Mouse (Mus musculus) bone marrow, adult 2 months (tissue): ENCODE results near the gene Gm10300. TPM values are rescaled to one million over a fixed set of nuclear protein-coding genes. Genes with fewer than 3 reads are reported as not detected.

Experiments
- H3K27ac ChIP-seq: fragments of 200-500 bp; 2 replicates; pipeline ENCODE4 v1.5.1; 2012; ENCODE audit warnings: low read depth, mild to moderate bottlenecking, control low read depth, inconsistent platforms, low read length; ENCODE audit not compliant: control insufficient read depth, poor library complexity, insufficient read depth
- H3K4me1 ChIP-seq: fragments of 200-500 bp; 2 replicates; pipeline ENCODE4 v1.6.1; 2011; ENCODE audit warnings: low read length; ENCODE audit not compliant: control insufficient read depth, insufficient read depth
- H3K4me3 ChIP-seq: fragments of 200-500 bp; replicated peaks from 2 replicates; pipeline ENCODE3; 2011; ENCODE audit warnings: mild to moderate bottlenecking, low read depth, low read length, control low read depth; ENCODE audit not compliant: control insufficient read depth
- CTCF ChIP-seq: fragments of 200-500 bp; IDR thresholded peaks from 2 replicates; pipeline ENCODE4 v1.5.1; 2011; ENCODE audit warnings: low read length, control low read depth; ENCODE audit not compliant: control insufficient read depth, insufficient read depth
- POLR2A ChIP-seq: fragments of 200-500 bp; IDR thresholded peaks from 2 replicates; pipeline ENCODE4 v1.6.1; 2011; ENCODE audit warnings: low read depth, mild to moderate bottlenecking, control low read depth, low read length, borderline replicate concordance; ENCODE audit not compliant: control insufficient read depth
- WGBS: fragments of 180-500 bp; shearing (Covaris S2); methylation state at CpG from one replicate; pipeline ENCODE4 v1.1.7; 2018; 5-methylcytosine and 5-hydroxymethylcytosine counted together
- polyA plus RNA-seq: library from polyadenylated mRNA; stranded (reverse); fragments of >200 nt; gene quantifications from 2 replicates; pipeline ENCODE4 v1.2.4, GENCODE M21; 2011; ENCODE audit warnings: low replicate concordance; ENCODE audit not compliant: missing spikeins, insufficient read depth, insufficient read length

Gene Gm10300
- polyA plus RNA-seq, 1 experiment, result 0.65 TPM

GRCm38 (mm10) chr4:132034242-132034641, 40.3 kb upstream of the Gm10300 start:
- no peak overlapping the region for H3K4me3 ChIP-seq
- peaks cover 1% of the 10 kb centered on the region; the same call in 1 of the 2 replicates for H3K4me1 ChIP-seq
- WGBS, result 92% methylated on average over 2 of the region's 2 CpGs
- no peak overlapping the region for H3K27ac ChIP-seq
- no peak for TF ChIP-seq POLR2A
- no peak for TF ChIP-seq CTCF

DNA sequence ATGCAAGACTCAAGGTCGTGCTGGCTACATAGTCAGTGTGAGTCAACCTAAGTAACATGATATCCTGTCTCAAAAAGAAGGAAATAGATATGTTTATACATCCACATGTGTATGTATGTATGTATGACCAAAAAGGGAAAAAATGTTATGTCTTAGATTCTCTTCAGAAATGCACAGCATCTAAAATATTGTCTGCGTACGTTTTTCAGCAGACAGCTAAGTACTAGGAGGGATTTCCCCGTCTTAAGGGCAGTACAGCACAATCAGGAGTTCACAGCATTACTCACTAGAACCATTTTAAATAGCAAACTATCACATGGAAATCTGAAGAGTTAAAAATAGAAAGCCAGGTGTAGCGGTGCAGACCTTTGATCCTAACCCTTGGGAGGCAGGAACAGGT, 37.4 kb upstream of the Gm10300 start:
- TF ChIP-seq POLR2A (no peak), CTCF (no peak)
- Histone ChIP-seq H3K27ac (no peak overlapping the region), H3K4me1 (peaks cover 6% of the 10 kb centered on the region; the same call in 1 of the 2 replicates), H3K4me3 (no peak overlapping the region)
- 80% methylated on average over 5 of the region's 5 CpGs for WGBS

DNA sequence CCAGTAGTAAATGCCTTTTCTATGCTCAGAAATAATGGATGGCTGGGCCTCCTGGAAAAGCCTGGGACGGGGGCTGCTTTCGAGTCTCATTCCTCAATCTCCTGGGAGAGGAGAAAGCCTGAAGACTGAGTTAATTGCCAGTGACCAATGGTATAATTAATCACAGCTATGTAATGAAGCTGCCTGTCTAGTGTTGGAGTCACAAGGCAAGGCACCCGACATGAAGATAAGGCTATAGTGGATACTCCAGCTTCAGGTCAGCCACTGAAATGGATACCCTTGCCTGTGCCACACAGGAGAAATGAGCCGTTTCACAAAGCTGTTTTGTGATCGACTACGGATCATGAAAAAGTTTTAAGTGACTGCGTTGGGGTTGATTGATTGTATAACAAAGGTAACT, 36.5 kb upstream of the Gm10300 start:
- TF ChIP-seq POLR2A (no peak), CTCF (no peak)
- WGBS, result 91% methylated on average over 7 of the region's 7 CpGs
- Histone ChIP-seq H3K4me3 (no peak overlapping the region), H3K27ac (no peak overlapping the region), H3K4me1 (peaks cover 6% of the 10 kb centered on the region; the same call in 1 of the 2 replicates)

GRCm38 (mm10) chr4:132038809-132039208, 35.7 kb upstream of the Gm10300 start:
- 59% methylated on average over 2 of the region's 2 CpGs for WGBS
- H3K4me1 ChIP-seq, result peaks cover 6% of the 10 kb centered on the region; the same call in 1 of the 2 replicates
- no peak for TF ChIP-seq POLR2A
- no peak for TF ChIP-seq CTCF

DNA sequence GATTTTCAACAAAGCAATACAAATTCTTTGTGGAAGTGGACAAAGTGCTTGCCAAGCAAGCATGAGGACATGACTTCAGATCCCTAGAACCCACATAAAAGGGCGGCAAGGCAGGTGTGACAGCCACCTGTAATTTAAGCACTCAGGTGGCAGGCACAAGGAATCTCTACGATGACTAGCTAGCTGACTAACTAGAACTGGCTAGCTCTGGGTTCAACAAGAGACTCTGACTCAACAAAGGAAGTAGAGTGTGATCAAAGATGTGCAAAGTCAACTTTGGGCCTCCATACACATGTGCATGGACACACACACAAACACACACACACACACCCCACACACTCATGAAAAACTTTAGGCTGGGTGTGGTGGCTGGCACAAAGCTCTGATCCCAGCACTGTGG, 35.0 kb upstream of the Gm10300 start:
- H3K4me3 ChIP-seq, result no peak overlapping the region
- H3K27ac ChIP-seq, result peak overlapping the region; percentile 76; the same call in 1 of the 2 replicates
- 85% methylated on average over 2 of the region's 2 CpGs for WGBS
- TF ChIP-seq CTCF (no peak), POLR2A (no peak)
- peaks cover 6% of the 10 kb centered on the region; the same call in 1 of the 2 replicates for H3K4me1 ChIP-seq

More at GRCm38 (mm10) chr4:132038809-132039208, 35.7 kb upstream of the Gm10300 start:
- Histone ChIP-seq H3K4me3 (no peak overlapping the region), H3K27ac (no peak overlapping the region)

GRCm38 (mm10) chr4:132039975-132040645, 34.4 kb upstream of the Gm10300 start:
- H3K27ac ChIP-seq, result peak overlapping the region; percentile 76; the same call in 1 of the 2 replicates
- WGBS, result 11% methylated on average over 8 of the region's 8 CpGs
- TF ChIP-seq CTCF, result no peak
- TF ChIP-seq POLR2A, result no peak
- H3K4me1 ChIP-seq, result peaks cover 6% of the 10 kb centered on the region; the same call in 1 of the 2 replicates
- no peak overlapping the region for H3K4me3 ChIP-seq

DNA sequence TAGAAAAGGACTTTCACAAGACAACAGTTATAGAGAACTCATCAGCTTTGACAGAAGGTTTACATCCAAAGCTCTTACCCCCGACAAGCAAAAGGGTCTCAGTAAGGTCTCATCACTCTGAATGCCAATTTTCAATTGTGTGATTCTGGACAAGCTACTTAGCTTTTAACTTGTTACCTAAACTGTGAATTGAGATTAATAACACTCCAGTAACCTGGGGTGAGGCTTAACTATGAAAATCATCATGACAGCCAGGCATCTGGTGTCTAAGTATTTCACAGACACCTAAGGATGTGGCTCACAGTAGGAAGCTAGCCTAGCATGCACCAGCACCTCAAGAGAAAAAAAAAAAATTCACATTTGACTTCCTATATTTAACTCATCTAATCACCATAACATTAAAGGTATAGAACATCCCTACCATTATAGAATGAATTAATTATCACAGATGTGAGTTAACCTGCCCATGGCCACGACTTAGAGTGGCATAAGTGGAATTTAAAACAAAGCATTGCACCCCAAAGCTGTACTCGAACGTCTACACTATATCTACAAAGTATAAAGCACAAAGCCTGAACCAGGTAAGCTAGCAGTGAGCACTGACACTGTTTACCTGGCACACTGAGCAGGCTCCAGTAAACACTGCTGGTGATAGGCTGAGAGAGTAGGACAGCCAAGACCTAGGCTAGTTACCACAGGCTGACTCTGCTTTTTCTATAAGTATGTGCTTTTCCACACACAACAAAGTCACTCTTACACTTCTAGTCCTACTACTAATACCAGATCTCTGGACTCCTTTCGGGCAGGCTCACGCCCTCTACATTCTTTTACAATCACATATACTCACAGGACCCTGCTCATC, 32.8 kb upstream of the Gm10300 start:
- peaks cover 6% of the 10 kb centered on the region; the same call in 1 of the 2 replicates for H3K4me1 ChIP-seq
- no peak overlapping the region for H3K27ac ChIP-seq
- no peak for TF ChIP-seq POLR2A
- TF ChIP-seq CTCF, result no peak
- H3K4me3 ChIP-seq, result no peak overlapping the region
- 77% methylated on average over 6 of the region's 6 CpGs for WGBS

GRCm38 (mm10) chr4:132043726-132044125, 30.8 kb upstream of the Gm10300 start:
- no peak overlapping the region for H3K4me3 ChIP-seq
- H3K27ac ChIP-seq, result no peak overlapping the region
- TF ChIP-seq POLR2A, result no peak
- WGBS, result 87% methylated on average over 3 of the region's 3 CpGs
- peaks cover 7% of the 10 kb centered on the region; the same call in 1 of the 2 replicates for H3K4me1 ChIP-seq
